Mouse (Mus musculus) mouse embryonic stem cell (cell line): Measurements from ENCODE around the gene Spin2f.
"Not testable (repeated sequence)": the region's sequence is repeated elsewhere in the genome, so short reads cannot be mapped to it uniquely, and the experiment has no call there.

Experiments
- in situ Hi-C, 2 experiments: fragments of 300-500 bp; cut with MboI; formaldehyde crosslinking; loops; 1 replicate in 1 of 2; 3 replicates in 1 of 2; pipeline ENCODE4 v1.14.3; 2019 to 2020; ENCODE audit warnings: low sequenced_read_pairs in 2 of 2, low pct_unique_long_range_greater_than_20kb in 1 of 2, mixed read lengths in 1 of 2; ENCODE audit not compliant: unreplicated experiment in 1 of 2

Gene Spin2f

GRCm38 (mm10) chrX:31253594-31253993 is at the start of gene Spin2f:
Gene Spin2f, plus strand, starts transcription at chrX:31253894.
- in situ Hi-C loops = not testable (repeated sequence)

DNA sequence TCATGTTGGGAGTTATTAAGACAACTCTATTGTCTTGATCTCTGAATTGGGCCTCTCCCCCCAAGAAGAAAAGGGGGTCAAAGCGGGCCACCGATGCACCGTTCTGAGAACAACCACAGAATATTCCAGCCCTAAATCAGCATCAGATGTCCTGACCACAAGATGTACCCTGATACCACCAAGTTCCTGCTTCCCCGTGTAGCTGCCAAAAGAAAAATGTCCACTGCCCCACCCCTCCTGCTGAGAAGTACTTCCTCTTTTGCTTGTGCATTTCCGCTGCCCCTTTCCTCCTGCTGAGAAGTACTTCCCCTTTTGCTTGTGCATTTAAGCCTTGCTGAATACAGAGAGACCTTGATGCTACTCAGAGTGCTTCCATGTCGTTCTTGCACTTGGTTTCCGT is 41.6 kb upstream of the Spin2f start:
- in situ Hi-C loops = not testable (repeated sequence)

DNA sequence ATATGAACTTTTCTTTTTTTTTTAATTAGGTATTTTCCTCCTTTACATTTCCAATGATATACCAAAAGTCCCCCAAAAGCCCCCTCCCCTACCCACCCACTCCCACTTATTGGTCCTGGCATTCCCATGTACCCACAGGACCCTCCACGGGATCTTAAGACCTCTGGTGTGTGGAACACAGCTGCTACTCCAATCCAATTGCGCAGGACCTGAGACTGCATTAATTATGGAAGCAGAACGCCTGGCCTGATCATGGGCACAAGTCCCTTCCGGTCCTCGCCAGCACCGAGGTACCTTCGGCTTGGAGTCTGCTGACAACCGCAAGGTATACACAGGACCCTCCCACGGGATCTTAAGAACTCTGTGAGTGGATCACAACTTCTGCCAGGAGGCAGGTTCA is 30.2 kb upstream of the Spin2f start:
- in situ Hi-C loops = not testable (repeated sequence)

DNA sequence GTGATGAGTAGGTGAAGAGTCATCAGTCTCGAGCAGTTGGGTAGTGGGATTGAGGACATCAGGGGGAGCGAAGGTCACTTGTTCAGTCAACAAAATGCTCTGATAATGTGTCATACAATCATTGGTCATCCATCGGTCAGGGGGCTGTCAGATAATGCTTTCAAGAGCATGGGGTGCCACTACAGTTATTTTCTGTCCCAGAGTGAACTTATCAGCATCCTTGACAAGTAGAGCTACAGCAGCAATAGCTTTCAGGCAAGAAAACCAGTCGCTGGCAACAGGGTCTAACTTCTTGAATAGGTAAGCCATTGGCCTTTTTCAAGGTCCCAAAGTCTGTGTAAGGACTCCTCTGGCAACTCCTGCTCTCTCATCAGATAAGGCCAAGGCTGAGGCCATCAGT is 18.6 kb upstream of the Spin2f start:
- in situ Hi-C loops = not testable (repeated sequence)

GRCm38 (mm10) chrX:31241754-31242153 is 11.9 kb upstream of the Spin2f start:
- in situ Hi-C loops = not testable (repeated sequence)
